Mouse (Mus musculus): ENCODE measurements around the gene Zc3h12a. TPM values are rescaled to one million over a fixed set of nuclear protein-coding genes. Genes with fewer than 3 reads are reported as not detected.

The Zc3h12a gene
- polyA plus RNA-seq, 1 experiment = 5.9 TPM

DNA sequence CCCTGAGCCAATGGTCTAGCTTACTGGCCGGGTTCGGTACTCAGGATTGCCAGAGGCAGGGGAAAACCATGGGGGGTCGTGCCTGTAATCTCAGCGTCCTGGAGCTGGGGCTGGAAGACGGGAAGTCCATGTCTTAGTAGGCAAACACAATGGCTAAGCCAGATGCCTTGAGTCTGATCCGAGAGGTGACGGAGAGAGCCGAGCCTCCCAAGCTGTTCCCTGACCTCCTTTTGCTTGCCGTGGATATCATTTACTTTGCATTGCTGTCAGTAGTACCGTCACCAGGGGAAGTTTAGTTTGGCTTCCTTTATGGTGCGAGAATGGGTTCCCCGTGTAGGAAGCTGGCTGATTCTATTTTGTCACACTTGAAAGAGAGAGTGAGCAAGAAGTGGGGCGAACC, 26.3 kb downstream of the Zc3h12a start:
- no peaks in the 10 kb centered on the region for H3K27me3 ChIP-seq (ENCODE audit: control insufficient read depth, insufficient read depth, insufficient read length)
- H3K4me2 ChIP-seq (ENCODE audit: low read depth) = no peak overlapping the region
- no peak overlapping the region for H3K4me3 ChIP-seq
- no peak overlapping the region for H3ac ChIP-seq (ENCODE audit: control insufficient read depth, insufficient read length)
- TF ChIP-seq SRF (IDR thresholded peaks at IDR 0.05; ENCODE audit: control insufficient read depth, insufficient read length, low read depth) (no peak), TCF3 (IDR thresholded peaks at IDR 0.05; ENCODE audit: insufficient read length, low read depth) (no peak), CEBPB (IDR thresholded peaks at IDR 0.05; ENCODE audit: insufficient read depth, poor library complexity, severe bottlenecking) (no peak), E2F4 (IDR thresholded peaks at IDR 0.05; ENCODE audit: insufficient read depth) (no peak), MYOG (IDR thresholded peaks at IDR 0.05; ENCODE audit: control insufficient read depth in 1 of 3, insufficient read depth in 1 of 3, insufficient read length in 2 of 3, low read depth in 2 of 3) (no peak), POLR2A (IDR thresholded peaks at IDR 0.05; ENCODE audit: insufficient read length, low read depth) (no peak), MAX (IDR thresholded peaks at IDR 0.05; ENCODE audit: low read depth) (no peak), REST (IDR thresholded peaks at IDR 0.05; ENCODE audit: insufficient read depth, insufficient read length) (no peak), POLR2AphosphoS2 (IDR thresholded peaks at IDR 0.05; ENCODE audit: insufficient read length, low read depth) (no peak), TCF12 (IDR thresholded peaks at IDR 0.05; ENCODE audit: insufficient read depth, poor library complexity, severe bottlenecking) (no peak), MYOD1 (IDR thresholded peaks at IDR 0.05; ENCODE audit: control insufficient read depth in 1 of 3, insufficient read length in 2 of 3, low read depth in 2 of 3) (no peak), USF1 (IDR thresholded peaks at IDR 0.05; ENCODE audit: low read depth) (no peak)
- peaks cover 6% of the 10 kb centered on the region for H3K36me3 ChIP-seq (ENCODE audit: control insufficient read depth, insufficient read depth)
- no peaks in the 10 kb centered on the region for H3K79me2 ChIP-seq (ENCODE audit: control insufficient read depth, insufficient read depth)

DNA sequence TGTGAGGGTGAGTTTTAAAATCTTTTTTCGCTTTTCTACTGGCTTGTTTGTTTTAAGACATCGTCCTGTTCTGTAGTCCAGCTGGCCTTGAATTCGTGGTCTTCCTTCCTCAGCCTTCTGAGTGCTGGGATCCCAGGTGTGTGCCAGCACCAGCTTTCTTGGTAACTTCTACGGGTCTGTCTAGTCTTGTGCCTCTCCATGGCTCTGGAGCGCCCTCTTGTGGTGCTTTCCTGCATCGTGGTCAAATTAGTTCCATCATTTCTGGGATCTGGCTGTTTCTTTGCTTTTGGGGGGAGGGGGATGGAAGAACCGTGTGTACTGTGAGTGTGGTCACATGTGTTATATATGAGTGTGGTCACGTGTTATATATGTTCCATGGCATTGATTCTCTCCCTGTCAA, 28.2 kb downstream of the Zc3h12a start:
- TF ChIP-seq MAX (IDR thresholded peaks at IDR 0.05; ENCODE audit: low read depth) (no peak), MYOD1 (IDR thresholded peaks at IDR 0.05; ENCODE audit: control insufficient read depth in 1 of 3, insufficient read length in 2 of 3, low read depth in 2 of 3) (no peak), CEBPB (IDR thresholded peaks at IDR 0.05; ENCODE audit: insufficient read depth, poor library complexity, severe bottlenecking) (no peak), REST (IDR thresholded peaks at IDR 0.05; ENCODE audit: insufficient read depth, insufficient read length) (no peak), POLR2A (IDR thresholded peaks at IDR 0.05; ENCODE audit: insufficient read length, low read depth) (no peak), USF1 (IDR thresholded peaks at IDR 0.05; ENCODE audit: low read depth) (no peak), MYOG (IDR thresholded peaks at IDR 0.05; ENCODE audit: control insufficient read depth in 1 of 3, insufficient read depth in 1 of 3, insufficient read length in 2 of 3, low read depth in 2 of 3) (no peak), E2F4 (IDR thresholded peaks at IDR 0.05; ENCODE audit: insufficient read depth) (no peak), TCF12 (IDR thresholded peaks at IDR 0.05; ENCODE audit: insufficient read depth, poor library complexity, severe bottlenecking) (no peak), SRF (IDR thresholded peaks at IDR 0.05; ENCODE audit: control insufficient read depth, insufficient read length, low read depth) (no peak), TCF3 (IDR thresholded peaks at IDR 0.05; ENCODE audit: insufficient read length, low read depth) (no peak)
- Histone ChIP-seq H3K36me3 (ENCODE audit: control insufficient read depth, insufficient read depth) (peaks cover 6% of the 10 kb centered on the region), H3ac (ENCODE audit: control insufficient read depth, insufficient read length) (no peak overlapping the region), H3K79me2 (ENCODE audit: control insufficient read depth, insufficient read depth) (no peaks in the 10 kb centered on the region), H3K4me2 (ENCODE audit: low read depth) (no peak overlapping the region), H3K27me3 (ENCODE audit: control insufficient read depth, insufficient read depth, insufficient read length) (no peaks in the 10 kb centered on the region), H3K4me3 (no peak overlapping the region)

DNA sequence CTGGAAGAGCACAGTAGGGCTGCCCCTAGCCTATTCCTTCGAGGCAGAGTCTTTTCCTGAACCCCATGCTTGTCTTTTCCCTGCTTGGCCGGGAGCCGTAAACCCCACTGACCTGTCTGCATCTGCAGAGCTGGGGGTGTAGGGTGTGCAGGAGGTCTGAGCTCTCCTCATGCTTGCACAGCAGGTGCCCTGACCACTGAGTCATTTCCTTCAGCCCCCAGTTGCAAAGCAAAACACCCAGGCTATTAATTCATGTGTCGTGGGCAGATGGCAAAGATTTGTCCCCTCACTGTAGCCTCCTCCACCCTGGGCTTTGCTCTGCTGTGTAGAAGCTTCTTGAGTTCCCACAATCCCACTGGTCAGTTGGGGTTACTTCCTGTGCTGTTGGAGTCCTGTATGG, 30.2 kb downstream of the Zc3h12a start:
- no peak overlapping the region for H3ac ChIP-seq (ENCODE audit: control insufficient read depth, insufficient read length)
- H3K79me2 ChIP-seq (ENCODE audit: control insufficient read depth, insufficient read depth) = no peaks in the 10 kb centered on the region
- TF ChIP-seq MYOD1 (IDR thresholded peaks at IDR 0.05; ENCODE audit: control insufficient read depth in 1 of 3, insufficient read length in 2 of 3, low read depth in 2 of 3) (peak in 2 of 3 experiments; percentile 30 to 73), MYOG (IDR thresholded peaks at IDR 0.05; ENCODE audit: control insufficient read depth in 1 of 3, insufficient read depth in 1 of 3, insufficient read length in 2 of 3, low read depth in 2 of 3) (peak in 1 of 3 experiments; percentile 34), REST (IDR thresholded peaks at IDR 0.05; ENCODE audit: insufficient read depth, insufficient read length) (no peak)
- no peaks in the 10 kb centered on the region for H3K27me3 ChIP-seq (ENCODE audit: control insufficient read depth, insufficient read depth, insufficient read length)
- H3K4me2 ChIP-seq (ENCODE audit: low read depth) = no peak overlapping the region
- no peak overlapping the region for H3K4me3 ChIP-seq
- no peaks in the 10 kb centered on the region for H3K36me3 ChIP-seq (ENCODE audit: control insufficient read depth, insufficient read depth)

DNA sequence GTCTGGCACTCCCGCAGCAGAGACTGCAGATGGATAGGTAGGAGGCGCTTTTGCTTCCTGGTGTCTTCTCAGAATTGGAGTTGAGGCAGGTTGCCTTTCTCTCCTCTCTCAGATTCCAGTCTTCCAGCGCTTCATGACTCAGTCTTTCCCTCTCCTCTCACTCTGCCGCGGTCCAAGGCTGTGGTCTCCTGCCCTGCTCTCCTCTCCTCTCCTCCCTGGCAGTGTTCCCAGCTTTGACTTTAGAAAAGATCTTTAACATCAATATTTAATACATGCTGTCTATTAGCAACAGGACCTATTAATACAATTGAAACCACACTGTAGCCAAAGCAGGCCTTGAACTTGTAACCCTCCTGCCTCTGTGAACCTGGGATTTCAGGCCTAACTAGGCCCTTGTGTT, 31.6 kb downstream of the Zc3h12a start:
- Histone ChIP-seq H3K4me3 (no peak overlapping the region), H3K4me2 (ENCODE audit: low read depth) (no peak overlapping the region)

DNA sequence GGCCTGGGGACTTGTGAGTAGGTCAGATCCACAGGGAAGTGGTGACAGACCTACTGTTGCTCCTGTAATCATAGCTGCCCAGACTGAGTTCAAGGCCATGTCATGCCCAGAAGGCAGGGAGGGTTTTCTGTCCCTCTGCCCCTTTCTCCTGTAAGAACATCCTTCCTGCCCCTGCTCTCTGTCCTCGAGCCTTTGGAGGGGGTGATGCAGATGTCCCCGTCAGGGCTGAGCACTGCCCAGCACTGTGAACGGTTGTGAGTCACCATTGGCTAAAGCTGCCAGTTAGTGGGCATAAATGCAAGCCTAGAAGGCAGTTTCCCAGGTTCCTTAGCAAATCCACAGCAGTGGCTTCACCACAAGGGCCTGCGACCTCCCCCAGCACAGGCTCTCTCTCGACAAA, 34.6 kb downstream of the Zc3h12a start:
- Histone ChIP-seq H3K79me2 (ENCODE audit: control insufficient read depth, insufficient read depth) (no peaks in the 10 kb centered on the region), H3K4me2 (ENCODE audit: low read depth) (no peak overlapping the region), H3K36me3 (ENCODE audit: control insufficient read depth, insufficient read depth) (peaks cover 5% of the 10 kb centered on the region), H3ac (ENCODE audit: control insufficient read depth, insufficient read length) (no peak overlapping the region), H3K27me3 (ENCODE audit: control insufficient read depth, insufficient read depth, insufficient read length) (no peaks in the 10 kb centered on the region), H3K4me3 (no peak overlapping the region)
- TF ChIP-seq USF1 (IDR thresholded peaks at IDR 0.05; ENCODE audit: low read depth) (no peak), POLR2AphosphoS2 (IDR thresholded peaks at IDR 0.05; ENCODE audit: insufficient read length, low read depth) (no peak), TCF12 (IDR thresholded peaks at IDR 0.05; ENCODE audit: insufficient read depth, poor library complexity, severe bottlenecking) (no peak), POLR2A (IDR thresholded peaks at IDR 0.05; ENCODE audit: insufficient read length, low read depth) (no peak), MYOG (IDR thresholded peaks at IDR 0.05; ENCODE audit: control insufficient read depth in 1 of 3, insufficient read depth in 1 of 3, insufficient read length in 2 of 3, low read depth in 2 of 3) (no peak), MAX (IDR thresholded peaks at IDR 0.05; ENCODE audit: low read depth) (no peak), REST (IDR thresholded peaks at IDR 0.05; ENCODE audit: insufficient read depth, insufficient read length) (no peak), TCF3 (IDR thresholded peaks at IDR 0.05; ENCODE audit: insufficient read length, low read depth) (no peak), E2F4 (IDR thresholded peaks at IDR 0.05; ENCODE audit: insufficient read depth) (no peak), CEBPB (IDR thresholded peaks at IDR 0.05; ENCODE audit: insufficient read depth, poor library complexity, severe bottlenecking) (no peak), SRF (IDR thresholded peaks at IDR 0.05; ENCODE audit: control insufficient read depth, insufficient read length, low read depth) (no peak), MYOD1 (IDR thresholded peaks at IDR 0.05; ENCODE audit: control insufficient read depth in 1 of 3, insufficient read length in 2 of 3, low read depth in 2 of 3) (no peak)

More for the DNA sequence above, 31.6 kb downstream of the Zc3h12a start:
- no peak for TF ChIP-seq USF1 (IDR thresholded peaks at IDR 0.05; ENCODE audit: low read depth)
- no peak for TF ChIP-seq E2F4 (IDR thresholded peaks at IDR 0.05; ENCODE audit: insufficient read depth)
- TF ChIP-seq TCF12 (IDR thresholded peaks at IDR 0.05; ENCODE audit: insufficient read depth, poor library complexity, severe bottlenecking) = no peak
- no peak for TF ChIP-seq MYOD1 (IDR thresholded peaks at IDR 0.05; ENCODE audit: control insufficient read depth in 1 of 3, insufficient read length in 2 of 3, low read depth in 2 of 3)
- TF ChIP-seq MAX (IDR thresholded peaks at IDR 0.05; ENCODE audit: low read depth) = no peak
- TF ChIP-seq POLR2AphosphoS2 (IDR thresholded peaks at IDR 0.05; ENCODE audit: insufficient read length, low read depth) = no peak
- TF ChIP-seq MYOG (IDR thresholded peaks at IDR 0.05; ENCODE audit: control insufficient read depth in 1 of 3, insufficient read depth in 1 of 3, insufficient read length in 2 of 3, low read depth in 2 of 3) = no peak
- TF ChIP-seq POLR2A (IDR thresholded peaks at IDR 0.05; ENCODE audit: insufficient read length, low read depth) = no peak
- no peak for TF ChIP-seq SRF (IDR thresholded peaks at IDR 0.05; ENCODE audit: control insufficient read depth, insufficient read length, low read depth)
- TF ChIP-seq CEBPB (IDR thresholded peaks at IDR 0.05; ENCODE audit: insufficient read depth, poor library complexity, severe bottlenecking) = no peak
- TF ChIP-seq TCF3 (IDR thresholded peaks at IDR 0.05; ENCODE audit: insufficient read length, low read depth) = no peak
- no peak for TF ChIP-seq REST (IDR thresholded peaks at IDR 0.05; ENCODE audit: insufficient read depth, insufficient read length)
- H3K27me3 ChIP-seq (ENCODE audit: control insufficient read depth, insufficient read depth, insufficient read length) = no peaks in the 10 kb centered on the region
- H3K79me2 ChIP-seq (ENCODE audit: control insufficient read depth, insufficient read depth) = no peaks in the 10 kb centered on the region
- peaks cover 5% of the 10 kb centered on the region for H3K36me3 ChIP-seq (ENCODE audit: control insufficient read depth, insufficient read depth)
- no peak overlapping the region for H3ac ChIP-seq (ENCODE audit: control insufficient read depth, insufficient read length)
